Mouse (Mus musculus) retina, postnatal 1 day (tissue): ENCODE results near the gene Nr6a1.

Experiments
- DNase-seq: peaks from one replicate; pipeline ENCODE4 v3.0.0-alpha.2; 2012

Gene Nr6a1

DNA sequence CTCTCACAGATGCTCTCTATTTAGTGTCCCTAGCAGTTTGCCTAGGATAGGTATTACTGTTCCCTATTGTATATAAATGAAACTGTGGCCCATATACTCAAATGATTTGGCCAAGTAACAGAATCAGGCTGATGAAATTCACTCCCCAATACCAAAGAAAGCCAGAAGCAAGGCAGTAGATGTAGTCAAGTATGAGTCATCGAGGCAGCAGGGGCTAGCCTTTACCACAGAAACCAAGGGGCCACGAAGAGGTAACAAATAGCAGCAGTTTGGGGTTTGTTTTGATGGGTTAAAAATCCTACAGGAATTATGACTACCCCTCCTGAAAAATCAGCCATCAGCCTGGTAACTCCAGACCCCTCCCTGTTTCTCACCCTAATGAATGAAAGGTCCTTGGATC is 147.5 kb downstream of the Nr6a1 start:
- no peak for DNase-seq

DNA sequence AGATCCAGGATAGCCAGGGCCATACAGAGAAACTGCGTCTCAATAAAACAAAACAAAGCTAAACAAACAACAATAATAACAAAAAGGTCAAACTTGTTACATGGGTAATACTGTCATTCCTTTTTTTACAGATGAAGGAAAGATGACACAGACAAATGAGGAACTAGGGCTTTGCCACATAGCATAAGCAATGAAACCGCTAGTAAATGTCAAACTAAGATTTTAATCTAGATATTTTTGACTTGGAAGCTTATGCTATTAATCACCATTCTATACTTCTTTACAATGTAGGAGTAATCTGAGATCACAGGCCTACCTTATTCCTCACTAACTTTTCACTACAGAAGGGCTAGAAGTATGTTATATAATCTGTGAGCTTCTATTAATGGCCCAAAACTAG is 150.2 kb downstream of the Nr6a1 start:
- no peak for DNase-seq

DNA sequence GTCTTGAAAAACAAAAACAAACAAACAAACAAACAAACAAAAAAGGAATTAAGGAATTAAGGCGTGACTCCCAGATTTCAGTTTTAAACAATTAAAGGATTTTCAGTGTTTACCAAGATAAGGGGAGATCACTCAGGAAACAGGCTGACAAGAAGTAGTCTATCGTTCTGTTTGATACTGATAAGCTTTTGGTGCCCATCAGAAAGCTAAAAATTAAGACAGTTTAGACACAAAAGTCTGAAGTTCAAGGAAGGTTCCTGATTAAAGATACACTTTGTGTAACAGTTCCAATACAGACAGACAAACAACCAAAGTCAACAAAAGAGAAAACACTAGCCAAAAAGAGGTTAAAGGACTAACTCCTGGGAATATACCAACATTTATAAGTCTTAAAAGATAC is 152.6 kb downstream of the Nr6a1 start:
- no peak for DNase-seq

DNA sequence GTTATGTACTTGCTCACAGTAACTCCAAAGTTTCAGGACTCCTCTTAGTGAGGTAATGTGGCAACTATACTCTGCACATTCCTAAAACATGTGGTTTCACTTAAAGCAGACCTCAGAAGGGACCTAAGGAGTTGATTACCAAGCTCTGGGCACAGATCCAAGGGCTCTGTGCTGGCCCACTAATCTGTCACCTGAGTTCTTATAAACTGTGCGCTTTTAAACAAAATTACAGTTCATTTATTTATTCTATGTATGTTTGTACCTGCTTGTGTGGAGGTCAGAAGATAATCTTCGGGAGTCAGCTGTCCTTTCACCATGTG is 156.1 kb downstream of the Nr6a1 start:
- DNase-seq = no peak

DNA sequence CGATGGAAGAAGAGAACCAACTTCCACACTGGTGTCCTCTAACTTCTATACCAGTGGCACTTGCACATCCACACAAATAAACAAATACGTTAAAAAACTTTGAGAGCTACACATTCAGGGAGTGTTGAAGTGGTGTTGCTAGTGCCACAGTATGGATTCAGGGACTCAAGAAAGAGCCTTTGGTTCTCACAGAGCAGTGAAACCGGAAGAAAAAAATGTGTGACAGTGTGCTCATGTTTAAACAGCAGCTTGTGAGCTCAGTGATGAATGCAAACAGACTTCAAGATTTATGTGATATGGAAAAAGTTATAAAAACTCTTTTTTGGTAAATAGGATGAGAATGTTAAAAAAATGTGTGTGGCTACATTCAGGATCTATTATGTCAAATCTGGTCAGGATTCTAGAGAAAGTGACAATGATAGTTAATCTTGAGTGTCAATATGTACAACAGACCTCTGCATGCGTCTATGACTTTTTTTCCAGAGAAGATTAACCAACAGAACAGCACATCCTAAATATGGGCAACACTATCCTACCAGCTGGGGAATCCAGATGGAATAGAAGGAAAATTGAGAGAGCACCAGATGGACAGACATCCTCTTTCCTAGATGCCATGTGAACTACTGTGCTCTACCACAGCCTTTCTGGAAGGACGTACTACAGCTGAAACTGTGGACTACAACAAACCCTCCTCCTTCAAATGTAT is 156.6 kb downstream of the Nr6a1 start:
- DNase-seq = no peak

DNA sequence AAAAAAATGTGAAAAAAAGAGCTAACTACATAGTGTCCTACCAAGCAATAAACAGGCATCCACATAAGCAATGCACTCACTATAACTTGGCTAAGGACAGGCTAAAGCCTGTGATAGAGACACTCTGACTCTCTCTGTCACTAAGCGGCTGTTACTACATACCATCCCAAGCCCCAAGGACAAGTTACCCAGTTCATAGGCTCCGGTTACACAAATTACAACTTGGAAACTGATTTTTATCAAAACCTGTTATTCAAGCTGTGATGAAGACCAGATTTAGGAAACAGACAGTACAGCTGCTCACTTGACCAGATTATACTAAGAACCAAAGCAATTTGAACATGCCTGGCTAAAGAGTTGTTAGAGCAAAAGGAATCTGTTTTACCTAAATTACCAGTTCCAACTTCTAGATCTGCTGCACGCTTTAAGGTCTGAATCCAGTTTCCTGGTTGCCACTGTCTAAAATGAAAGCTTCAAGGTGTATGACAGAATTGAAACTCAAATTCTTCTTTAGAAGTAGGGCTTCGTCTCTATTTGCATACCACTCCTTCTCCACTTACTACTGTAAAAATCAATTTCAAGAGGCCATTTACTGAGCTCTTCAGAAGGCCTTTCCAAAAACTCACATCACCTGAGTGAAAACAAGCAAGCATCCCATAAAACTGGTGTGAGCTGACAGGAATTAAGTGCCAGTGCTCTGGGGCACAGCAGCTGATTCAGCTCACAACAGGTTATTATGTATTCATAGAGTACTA is 160.1 kb downstream of the Nr6a1 start:
- no peak for DNase-seq

DNA sequence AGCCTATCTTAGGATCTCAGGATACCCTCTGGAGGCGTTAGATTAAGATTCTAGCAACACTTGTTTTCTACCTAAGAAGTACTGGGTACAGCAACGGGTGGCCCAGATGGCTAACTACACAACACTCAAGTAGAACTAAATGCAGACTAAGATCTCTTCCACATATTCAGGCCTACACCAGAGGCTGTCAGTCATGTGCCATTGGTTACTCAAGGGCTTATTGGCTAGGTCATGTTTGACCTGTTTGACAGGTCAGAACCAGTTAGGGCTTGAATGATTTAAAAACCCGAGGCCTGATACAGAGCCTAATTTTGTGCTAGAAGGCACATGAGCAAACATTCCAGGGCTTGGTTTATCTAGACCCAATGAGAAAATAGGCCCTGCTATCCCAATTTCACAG is 187.6 kb downstream of the Nr6a1 start:
- no peak for DNase-seq

DNA sequence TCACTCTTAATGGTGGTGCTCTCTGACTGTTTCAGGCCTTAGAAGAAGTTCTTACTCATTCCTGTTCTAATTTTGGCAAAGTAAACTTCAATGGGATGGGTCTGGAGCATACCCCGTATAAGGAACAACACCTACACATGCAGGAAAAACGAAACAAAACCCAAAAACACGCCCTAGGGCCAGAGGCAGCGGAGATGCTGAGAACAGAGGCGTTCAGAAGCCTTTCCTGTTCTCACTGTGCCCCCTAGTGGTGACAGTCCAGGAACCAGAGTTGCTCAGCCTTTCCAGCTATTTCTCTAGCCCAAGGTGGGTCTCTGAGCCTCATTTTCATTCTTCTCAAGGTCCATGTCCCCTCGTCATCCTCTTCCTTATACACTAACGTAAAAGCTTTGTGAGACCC is 188.1 kb downstream of the Nr6a1 start:
- peak; percentile 83 for DNase-seq

DNA sequence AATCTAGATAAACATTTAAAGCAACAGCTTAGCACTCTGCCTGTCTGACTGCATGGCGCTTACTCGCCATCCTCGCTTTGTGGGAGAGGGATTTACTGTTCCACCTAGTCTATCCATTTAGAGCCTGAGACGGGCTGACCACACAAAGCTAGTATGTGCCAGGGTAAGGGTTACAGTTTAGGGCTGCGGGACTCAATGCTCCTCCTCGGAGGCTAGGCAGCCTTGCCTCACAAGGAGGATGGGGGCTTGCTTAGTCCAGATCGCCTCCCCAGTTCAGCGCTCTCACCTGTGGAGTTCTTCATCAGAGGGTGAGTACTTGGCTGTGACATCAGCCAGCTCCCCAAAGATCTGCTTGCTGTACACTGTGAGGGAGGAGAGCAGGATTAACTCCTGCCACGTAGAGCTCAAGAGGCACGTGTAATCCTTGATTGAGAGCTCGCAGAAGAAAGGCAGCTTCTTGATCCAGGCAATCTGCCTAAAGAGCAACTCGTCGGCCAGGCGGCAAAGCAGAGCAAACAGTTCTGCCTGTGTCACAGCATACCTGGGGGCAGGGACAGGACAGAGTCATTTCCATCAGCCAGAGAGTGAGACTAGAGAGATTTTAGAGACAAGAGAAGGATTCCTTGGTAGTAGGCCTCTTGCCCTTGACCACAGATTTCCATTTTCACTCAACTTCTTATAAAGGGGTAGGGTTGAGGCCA is 188.7 kb downstream of the Nr6a1 start:
- DNase-seq = peak; percentile 33

DNA sequence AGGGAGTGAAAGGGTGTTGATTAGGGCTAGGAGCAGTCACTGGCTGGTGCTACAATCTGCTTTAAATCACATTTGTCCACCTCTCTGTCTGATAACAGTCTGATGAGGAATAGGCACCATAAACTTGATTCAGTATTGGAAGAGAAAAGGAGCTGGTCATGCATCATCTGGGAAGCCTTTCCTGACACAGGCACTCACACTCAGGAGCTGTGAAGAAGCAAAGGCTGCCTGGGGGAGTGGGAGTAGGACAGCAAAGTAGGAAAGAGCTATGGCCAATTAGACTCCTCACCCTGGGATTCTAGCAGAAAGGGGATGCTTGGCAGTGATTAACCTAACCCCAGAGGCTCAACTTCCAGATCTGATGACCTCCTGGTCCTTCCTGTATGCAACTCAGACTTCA is 191.7 kb downstream of the Nr6a1 start:
- DNase-seq = no peak

DNA sequence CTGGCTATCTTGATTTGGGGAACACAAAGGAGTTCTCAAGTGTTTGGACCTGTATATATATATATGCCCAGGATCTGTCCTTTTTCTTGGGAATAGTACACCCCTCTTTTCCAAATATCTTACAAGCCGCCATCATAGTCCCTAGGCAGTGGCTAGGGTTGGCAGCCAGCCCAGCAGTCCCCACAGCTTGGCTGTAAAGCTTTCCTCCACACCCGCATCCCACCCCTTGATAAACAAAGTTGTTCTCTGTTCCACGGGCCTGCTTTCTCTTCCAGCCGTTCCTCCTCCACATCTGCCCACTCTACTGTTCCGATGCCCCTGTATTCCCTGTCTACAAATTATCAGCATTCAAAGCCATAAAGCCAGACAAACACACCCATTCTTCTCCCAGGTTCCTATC is 192.8 kb downstream of the Nr6a1 start:
- DNase-seq = no peak

DNA sequence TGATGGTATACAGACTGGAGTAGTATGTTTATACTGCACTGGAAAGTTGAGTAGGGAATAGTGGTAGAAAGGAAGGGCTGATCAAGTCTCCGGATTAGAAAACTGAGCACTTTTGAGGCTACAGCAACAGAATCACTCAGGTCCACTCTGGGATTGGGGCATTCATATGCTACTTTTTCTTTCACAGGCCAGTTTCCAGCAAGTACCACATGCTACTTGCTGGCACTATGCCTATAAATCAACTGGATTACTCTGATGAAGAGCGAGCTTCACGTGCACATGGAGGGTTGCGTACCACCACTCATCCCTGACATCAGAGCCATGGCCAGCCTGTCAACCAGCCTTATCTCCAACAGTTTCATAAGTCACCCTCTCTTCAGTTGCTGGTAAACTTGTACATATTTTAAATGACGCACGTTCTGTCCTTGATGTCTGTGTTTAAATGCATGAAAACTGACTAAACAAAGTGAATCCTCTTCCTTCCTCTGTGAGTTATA is 197.1 kb downstream of the Nr6a1 start:
- no peak for DNase-seq

DNA sequence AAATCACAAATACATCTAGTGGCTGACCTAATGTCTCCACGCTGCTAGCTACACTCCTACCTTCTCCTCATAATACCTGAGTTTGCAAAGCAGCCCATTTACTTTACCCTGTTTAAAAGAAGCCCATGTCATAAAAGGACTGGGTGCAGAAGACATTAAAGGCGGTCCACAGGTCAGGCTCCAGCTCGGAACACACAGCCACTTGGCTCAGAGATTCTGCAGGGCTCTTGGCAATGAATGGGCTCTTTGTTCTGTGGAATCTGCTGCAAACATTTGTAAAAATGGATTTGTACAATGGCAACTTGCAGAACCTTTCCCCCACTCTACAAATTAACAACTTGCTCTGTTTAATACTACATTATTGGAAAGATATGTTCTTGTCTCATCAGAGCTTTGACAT is 202.1 kb downstream of the Nr6a1 start:
- no peak for DNase-seq

DNA sequence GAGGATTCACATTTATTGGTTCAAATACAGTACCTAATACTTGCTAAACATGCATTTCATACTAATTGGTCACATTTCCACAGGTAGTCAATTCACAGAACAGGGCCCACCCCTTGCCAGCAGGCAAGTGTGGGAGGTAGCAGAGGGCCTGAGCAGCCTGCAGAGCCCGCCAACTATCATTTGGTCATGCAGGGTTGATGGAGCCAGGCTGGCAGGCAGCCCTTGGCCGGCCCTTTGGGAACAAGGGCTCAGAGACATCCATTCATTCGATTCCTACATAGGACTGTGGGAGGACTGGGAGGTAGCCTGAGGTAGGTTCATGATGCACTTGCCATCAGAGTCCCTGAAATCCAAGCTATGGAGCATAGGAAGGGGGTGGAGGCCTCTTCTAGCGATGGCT is 204.1 kb downstream of the Nr6a1 start:
- no peak for DNase-seq

DNA sequence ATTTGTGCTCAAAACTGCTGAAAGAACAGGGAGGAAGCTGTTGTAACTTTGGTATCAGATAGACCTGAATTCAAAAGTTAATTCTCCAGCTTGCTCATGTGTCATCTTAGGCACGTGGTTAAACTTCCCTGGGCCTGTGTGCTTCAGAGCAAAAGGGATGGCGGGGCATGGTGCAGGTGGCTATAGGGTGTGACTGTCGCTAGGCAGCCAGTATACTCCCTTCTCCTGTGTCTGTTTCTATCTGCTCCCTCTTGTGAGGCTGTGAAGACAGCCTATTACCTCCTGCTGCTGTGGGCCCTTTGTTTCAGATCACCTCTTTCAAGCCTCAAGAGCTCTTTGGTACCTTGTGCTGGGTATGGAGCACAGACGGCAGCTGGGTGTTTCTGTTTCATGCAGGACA is 205.4 kb downstream of the Nr6a1 start:
- DNase-seq = no peak

DNA sequence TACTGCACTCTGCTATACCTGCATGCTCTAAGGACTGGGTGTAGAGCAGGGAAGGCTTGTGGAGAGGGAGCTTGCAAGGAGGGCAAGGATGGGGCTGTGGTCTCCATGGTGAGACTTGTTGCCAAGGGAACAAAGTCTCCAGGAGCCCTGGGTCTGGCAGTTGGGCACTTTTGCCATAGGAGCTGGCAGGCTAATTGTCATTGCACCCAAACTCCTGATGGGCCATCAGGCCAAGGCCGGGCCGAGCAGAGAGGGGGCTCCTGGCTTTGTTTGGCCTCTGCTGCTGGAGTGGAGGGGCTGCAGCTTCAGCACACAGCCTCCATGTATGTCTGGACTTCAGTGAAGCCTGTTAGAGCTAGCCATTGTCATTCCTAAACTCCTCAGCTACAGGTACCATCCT is 206.8 kb downstream of the Nr6a1 start:
- DNase-seq = no peak

DNA sequence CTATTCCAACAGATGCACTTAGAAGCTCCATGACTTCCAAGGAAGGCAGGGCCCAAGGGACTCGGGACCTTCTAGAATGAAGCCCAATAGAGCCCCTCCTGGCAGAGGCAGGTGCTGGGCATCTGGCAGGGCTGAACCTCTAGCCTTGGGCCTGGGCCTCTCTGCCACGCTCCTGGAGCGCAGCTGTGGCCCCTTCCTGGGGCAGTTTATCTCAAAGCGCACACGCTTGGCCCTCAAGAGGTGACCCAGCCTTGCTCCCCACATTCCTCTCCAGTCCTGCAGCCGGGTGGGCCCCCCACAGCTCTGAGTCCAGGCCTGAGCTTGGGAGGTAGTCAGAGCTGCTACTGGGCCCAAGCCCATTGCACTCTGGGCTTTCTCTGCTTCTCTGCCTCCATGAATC is 208.1 kb downstream of the Nr6a1 start:
- DNase-seq = no peak

DNA sequence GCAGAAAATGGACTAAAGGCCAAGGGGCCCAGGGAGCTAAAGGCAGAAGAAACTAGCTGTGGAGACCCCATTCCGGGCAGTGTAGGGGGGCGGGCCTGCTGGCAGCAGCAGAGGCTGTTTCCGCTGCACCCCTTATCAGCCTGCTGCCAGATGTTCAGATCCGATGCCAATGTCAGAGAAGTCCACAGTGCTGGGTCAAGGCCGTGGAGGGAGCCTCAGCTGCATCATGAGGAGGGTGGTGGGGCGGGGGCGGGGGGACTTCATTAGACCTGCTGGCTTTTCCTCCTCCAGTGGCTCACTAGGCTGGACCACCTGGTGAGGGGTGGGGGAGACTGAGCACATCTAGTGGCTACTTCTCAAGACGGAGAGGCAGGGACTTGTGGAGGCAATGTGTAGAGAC is 208.8 kb downstream of the Nr6a1 start:
- no peak for DNase-seq

DNA sequence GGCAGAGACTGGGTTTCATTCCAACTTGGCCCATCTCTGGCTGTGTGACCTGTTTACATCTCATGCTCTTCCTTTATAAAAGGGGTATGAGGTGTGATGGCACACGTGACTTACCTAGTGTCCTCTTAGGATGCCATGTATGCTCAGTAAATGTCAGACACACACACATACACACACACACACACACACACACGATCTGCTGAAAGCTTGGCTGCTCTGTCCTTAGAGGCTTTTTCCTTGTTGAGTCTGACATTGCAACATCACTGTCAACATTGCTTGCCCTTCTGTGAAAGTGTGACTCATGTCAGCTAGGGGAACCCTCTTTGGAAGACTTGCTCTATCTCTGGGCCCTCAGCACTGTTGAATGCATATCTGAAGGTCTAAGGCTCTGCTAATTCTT is 210.1 kb downstream of the Nr6a1 start:
- DNase-seq = no peak

DNA sequence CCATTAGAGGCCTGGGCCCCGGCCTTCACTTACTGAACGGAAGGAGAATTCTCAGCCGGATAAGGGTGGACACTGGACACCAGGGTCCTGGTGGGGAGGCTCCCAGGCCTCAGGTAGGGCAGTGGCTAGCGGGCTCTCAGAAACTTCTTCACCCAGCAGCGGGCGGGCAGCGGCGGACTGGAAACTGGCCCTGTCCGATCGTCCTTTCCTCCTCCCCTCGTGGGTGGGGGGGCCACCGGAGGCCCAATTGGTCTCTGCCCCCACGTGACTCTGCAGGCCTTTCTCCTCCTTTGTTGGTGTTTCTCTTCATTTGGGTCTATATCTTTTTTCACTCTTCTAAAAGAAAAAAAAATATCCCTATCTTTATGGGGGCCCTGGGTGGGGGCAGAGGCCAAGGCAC is 213.2 kb downstream of the Nr6a1 start, which contains the start of gene Nr5a1:
Nr5a1 (minus strand) TSS at position 219 of the 400 bp plus-strand sequence.
- DNase-seq = no peak

DNA sequence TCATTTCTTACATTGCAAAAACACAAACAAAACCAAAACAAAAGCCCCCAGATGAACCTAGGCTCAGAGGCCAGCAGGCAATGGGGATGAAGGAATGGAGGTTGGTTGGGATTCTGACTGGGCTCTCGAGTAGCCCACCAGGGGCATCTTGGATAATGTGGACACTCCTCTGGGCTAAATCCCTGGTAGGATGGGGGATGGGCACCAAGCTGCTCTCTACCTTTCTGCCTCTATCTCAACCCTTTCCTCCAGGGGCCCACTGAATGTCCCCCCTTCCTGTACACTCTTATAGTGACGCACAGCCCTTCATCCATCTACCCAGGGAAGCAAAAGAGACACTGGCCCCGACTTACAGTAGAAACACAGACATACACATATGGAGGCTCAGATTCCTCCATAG is 213.9 kb downstream of the Nr6a1 start:
- no peak for DNase-seq

DNA sequence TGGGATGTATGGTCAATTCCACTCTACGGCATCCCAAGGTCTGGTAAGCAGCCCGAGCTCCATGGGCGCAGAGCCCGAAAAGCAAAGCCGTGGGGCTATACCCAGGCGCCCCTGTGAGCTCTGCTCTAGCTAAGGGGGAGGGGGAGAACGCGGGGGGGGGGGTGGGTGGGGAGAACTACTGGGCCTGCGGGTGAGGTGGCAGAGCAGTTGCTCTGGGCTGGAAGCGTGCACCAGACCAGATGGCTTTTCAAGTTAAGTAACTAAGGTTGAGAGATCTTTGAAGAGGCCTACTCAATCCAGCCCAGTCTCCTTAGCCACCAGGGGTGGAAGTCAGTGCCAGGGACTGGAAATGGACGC is 214.7 kb downstream of the Nr6a1 start:
- DNase-seq = no peak

DNA sequence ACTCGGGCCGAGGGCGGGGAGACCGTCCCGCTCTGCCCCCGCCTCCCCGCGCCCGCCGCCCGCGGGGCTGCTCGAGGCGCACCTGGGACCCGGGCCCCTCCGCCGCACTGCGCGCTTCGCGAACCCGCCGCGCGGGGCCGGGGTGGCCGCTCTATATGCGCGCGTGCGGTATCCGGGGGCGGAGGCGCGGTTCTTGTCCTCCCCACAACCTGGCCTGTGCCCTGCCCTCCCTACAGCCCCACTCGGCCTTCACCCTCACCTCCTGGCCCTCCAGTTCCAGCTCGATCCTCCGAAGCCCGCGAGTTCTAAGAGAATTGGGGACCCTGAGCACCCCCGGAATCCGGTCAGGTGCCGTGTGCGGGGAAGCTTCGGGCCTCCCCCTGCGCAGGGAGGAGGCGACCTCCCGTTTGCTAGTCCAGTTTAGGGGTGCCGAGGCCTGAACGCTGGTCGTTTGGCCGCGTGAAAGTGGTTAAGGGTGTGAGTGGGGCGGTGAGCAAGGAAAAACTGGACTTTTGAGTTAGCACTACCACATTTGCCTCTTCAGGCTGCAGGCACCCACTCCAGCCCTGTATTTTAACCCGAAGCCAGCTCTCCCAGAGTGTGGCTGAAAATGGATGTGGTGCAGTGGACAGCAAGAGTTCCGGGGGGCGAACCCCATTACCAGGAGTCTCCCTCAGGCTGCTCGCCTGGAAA is 215.3 kb downstream of the Nr6a1 start:
- no peak for DNase-seq

DNA sequence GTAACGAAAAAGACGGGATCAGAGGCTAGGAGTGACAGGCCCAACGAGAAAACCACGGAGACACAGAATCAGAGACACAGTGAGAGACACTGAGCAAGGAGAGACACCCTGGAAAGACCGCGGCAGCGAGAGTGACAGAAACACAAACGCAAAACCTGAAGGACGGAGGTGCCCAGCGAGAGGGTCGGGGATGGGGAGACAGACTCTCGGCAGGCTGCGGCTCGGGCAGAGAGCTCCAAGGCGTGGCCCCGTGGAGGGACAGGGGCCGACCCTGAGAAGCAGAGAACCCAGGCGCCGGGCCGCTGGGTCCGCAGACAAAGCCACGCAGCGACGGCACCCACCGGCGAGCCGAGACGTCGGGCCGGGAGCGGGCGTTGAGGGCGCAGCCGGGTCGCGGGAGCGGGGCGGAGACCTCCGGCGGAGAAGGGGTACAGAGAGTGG is 216.0 kb downstream of the Nr6a1 start:
- no peak for DNase-seq
